Mouse (Mus musculus) kidney, adult 8-10 months (tissue): ENCODE measurements at regions not wholly inside any gene's neighbourhood (a gene's known extent, or its start where the extent isn't known, plus 50 kb on each side); places are given as distances from the start of the nearest gene placed in this dataset.

Experiments
- DNase-seq, 2 experiments: peaks; one replicate each; pipeline ENCODE4 v3.0.0; 2022

DNA sequence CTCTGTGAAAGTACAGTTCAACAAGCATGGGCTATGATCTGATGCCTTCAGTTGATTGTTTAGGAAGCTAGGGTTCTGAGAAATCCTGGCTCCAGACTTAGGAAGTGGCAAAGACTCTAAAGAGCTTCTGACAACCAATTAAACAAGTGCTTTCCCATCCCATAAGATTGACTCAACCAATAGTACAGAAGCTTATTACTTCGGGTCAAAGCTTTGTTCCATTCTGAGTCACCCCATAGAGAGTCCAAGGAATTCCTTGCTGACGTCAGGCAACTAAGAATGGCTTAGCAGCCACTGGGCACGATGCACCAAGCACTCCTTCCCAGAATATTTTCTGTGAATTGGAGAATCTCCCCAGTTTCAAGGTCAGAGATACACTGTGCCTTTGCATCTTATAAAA, 59.0 kb upstream of the Ntm start:
- no peak for DNase-seq

- no peak for DNase-seq
Measured at GRCm38 (mm10) chr9:30025275-30025674, 62.3 kb upstream of the Ntm start.

- DNase-seq = no peak
Measured at GRCm38 (mm10) chr9:30026939-30027338, 64.0 kb upstream of the Ntm start.

- no peak for DNase-seq
Measured at GRCm38 (mm10) chr9:30040396-30040795, 77.5 kb upstream of the Ntm start.

GRCm38 (mm10) chr9:30064551-30064950, 101.6 kb upstream of the Ntm start:
- no peak for DNase-seq

- no peak for DNase-seq
Measured at GRCm38 (mm10) chr9:30067980-30068379, 105.0 kb upstream of the Ntm start.

DNA sequence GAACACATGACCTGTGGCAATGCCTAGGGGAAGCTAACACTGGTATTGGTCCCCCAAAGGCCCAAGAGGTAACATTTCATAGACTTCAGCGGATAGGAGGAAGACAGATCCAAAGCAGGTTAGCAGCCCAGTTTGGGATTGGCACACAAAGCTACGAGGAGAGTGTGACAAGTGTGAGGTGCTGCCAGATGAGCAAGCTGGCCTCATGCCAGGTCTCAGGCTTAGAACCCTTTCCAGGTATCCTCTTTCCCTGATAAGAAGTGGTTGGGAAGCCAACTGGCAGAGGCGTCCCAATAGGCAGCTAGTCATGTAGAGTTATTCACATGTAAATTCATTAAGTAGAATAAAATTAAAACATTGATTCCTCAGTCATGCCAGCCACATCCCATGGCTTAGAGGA, 112.3 kb upstream of the Ntm start:
- DNase-seq = no peak

GRCm38 (mm10) chr9:30076006-30076405, 113.1 kb upstream of the Ntm start:
- DNase-seq = no peak

GRCm38 (mm10) chr9:30076482-30076881, 113.5 kb upstream of the Ntm start:
- no peak for DNase-seq

GRCm38 (mm10) chr9:30101942-30102341, 139.0 kb upstream of the Ntm start:
- no peak for DNase-seq

DNA sequence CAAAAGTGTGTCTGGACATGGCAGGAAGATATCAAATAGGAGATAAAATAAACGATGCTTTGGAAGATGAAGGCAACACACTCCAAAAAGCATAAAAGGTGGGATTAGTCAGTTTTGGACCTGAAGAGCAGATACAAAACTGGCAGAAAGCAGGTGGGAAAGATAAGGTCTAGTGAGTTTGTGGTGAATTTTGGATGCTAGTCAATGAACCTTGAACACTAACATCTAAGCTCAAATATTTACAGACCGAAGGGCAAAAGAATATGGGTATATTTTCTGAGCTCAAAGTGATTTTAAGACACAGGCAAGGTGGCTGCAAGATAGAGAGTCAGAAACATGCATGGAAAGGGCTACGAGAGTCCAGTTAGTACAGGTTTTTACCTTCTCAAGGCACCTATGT, 159.4 kb upstream of the Ntm start:
- DNase-seq = no peak

DNA sequence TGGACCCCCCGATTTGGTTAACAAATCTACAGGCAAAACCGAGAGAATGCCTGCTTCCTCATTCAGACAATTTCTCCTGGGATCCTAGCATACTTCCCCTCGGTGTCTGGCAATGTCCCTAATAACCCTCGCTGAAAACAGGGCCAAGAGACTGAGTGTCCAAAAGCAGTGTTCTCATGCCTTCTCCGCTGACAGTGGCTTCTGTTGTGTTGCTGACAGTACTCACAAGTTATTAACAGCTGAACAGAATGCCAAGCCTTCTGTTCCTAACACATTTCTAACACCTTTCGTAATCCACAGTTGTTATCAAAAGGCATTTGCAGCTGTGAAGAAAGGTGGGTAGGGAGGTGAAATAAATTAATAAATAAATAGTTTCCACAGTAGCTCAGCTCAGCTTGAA, 166.2 kb upstream of the Ntm start:
- DNase-seq = no peak

DNA sequence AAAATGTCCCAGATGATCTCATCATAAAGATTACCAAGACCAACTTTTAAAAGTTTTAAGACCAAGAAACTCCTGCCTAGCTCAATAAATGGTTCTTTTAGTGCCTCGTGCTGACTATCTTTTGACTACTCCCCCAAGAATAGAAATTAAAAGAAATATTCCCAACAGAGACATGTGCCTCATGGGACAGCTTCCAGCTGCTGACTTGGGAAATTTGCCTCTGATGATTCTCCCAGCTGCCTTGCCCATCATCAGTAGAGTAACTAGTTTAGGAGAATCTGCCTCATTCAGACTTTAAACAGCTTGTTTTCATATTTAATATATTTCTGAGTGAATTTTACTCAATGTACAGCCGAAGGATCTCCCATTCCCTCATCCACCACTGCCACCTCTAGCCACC, 168.7 kb upstream of the Ntm start:
- no peak for DNase-seq

DNA sequence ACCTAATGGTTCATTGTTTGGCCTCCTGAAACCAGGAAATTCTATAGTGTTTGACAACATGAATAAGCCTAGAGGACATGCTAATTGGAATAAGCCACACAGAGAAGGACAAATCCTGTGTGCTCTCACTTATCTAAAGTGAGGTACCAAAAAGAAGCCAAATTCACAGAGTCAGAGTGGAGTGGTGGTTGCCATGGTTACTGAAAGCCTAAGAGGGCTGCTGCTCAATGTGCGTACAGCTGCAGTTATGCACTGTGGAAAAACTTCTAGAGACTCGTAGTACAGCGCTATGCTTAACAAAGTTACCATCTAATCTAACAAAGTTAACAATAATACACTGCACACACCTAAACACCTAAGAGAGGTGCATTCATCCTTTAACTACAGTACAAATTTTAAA, 171.4 kb upstream of the Ntm start:
- DNase-seq = no peak

DNA sequence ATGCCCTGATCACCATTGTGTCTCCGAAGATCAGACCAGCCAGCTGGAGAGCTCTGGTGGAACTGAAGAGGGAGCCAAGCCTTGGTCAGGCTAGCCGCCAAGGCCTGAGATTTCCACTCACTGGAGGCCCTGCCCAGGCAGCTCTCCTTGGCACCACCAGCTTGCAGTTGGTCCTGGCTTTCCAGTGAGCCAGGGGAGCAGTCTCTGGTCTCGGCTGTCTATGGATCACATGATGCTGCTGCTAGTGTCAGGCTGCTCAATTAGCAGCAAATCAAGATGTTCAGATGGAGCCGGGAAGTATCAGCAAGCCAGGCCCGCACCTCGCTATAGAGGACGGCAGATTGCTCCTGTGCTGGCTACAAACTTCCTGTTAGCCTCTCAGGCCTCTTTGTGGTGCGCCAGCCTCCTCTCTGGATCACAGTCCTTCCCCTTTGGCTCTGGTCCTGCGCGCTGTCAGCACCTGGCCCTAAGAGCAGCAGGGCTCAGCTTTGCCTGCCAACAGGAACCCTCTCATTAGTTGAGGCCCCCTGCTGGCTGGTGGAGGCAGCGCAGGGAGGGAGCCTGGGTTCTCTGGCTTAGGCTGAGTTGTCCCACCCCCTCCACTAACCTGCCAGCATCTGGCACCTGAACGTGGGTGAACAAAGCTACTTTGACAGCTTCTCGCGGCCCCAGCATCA, 174.8 kb upstream of the Ntm start:
- DNase-seq = peak; percentile 83 to 88

- peak; percentile 87 to 93 for DNase-seq
Measured at GRCm38 (mm10) chr9:30140188-30140587, 177.2 kb upstream of the Ntm start.

DNA sequence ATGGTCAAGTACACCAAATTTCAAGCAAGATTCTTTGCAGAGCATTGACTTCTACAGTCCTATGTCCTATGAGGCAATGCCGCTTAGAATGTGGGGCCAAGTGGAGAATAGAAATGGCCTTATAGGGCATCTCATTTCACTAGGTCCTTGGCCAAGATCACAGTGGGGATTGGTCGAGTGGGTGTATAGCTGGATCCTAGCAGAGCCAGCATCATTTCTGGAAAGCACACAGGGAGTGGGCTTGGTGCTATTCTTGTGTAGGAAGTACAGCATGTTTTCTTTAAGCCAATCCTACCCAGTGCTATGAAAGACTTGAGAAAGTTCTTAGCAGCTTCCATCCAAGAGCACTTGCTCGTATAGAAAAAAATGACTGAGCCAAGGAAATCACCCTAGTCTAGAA, 178.2 kb upstream of the Ntm start:
- no peak for DNase-seq

- no peak for DNase-seq
Measured at GRCm38 (mm10) chr9:30142806-30143458, 180.0 kb upstream of the Ntm start.

GRCm38 (mm10) chr9:30149481-30150468, 186.8 kb upstream of the Ntm start:
- no peak for DNase-seq

- DNase-seq = no peak
Measured at GRCm38 (mm10) chr9:30151173-30151572, 188.2 kb upstream of the Ntm start.

DNA sequence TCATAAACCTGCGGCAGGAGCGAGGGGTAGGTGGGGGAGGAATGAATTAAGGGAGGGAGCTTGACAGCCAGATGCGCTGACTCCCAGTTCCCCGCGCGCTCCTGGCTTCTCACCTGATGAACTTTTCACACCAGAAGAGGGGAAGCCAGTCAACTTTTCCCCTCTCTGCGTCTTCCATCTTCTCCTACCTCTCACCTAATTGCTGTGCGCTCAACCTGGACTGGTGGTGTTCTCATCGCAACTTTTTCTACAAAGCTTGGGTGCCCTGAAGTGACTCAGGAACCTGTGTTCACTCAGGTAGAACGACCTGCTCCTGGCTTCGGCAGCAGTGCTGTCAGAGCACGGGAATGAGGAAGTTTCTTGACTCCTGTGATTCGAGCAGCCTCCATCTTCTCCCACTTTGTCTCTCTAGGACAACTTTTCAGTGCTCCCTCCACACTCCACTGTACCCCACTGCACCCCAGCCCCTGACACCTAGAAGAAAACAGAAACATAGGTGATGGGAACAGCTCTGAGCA, 203.4 kb upstream of the Ntm start:
- DNase-seq = peak; percentile 6 to 8

GRCm38 (mm10) chr9:30167223-30167622, 204.3 kb upstream of the Ntm start:
- no peak for DNase-seq

GRCm38 (mm10) chr9:30174646-30175045, 211.7 kb upstream of the Ntm start:
- peak; percentile 9 to 21 for DNase-seq
